Mouse (Mus musculus) inflammation-experienced regulatory T-cells (primary cell): ENCODE results near the gene Wdr19. TPM values are rescaled to one million over a fixed set of nuclear protein-coding genes. Genes with fewer than 3 reads are reported as not detected.

Experiments used
- polyA plus RNA-seq, 2 experiments: library from polyadenylated mRNA; unstranded; fragments of 100-300 nt; shearing (Covaris generic); gene quantifications; one replicate each; pipeline ENCODE4 v1.2.1; 2017

Wdr19 gene
- polyA plus RNA-seq = 1 to 10 TPM; 3.2 to 4.4 TPM

DNA sequence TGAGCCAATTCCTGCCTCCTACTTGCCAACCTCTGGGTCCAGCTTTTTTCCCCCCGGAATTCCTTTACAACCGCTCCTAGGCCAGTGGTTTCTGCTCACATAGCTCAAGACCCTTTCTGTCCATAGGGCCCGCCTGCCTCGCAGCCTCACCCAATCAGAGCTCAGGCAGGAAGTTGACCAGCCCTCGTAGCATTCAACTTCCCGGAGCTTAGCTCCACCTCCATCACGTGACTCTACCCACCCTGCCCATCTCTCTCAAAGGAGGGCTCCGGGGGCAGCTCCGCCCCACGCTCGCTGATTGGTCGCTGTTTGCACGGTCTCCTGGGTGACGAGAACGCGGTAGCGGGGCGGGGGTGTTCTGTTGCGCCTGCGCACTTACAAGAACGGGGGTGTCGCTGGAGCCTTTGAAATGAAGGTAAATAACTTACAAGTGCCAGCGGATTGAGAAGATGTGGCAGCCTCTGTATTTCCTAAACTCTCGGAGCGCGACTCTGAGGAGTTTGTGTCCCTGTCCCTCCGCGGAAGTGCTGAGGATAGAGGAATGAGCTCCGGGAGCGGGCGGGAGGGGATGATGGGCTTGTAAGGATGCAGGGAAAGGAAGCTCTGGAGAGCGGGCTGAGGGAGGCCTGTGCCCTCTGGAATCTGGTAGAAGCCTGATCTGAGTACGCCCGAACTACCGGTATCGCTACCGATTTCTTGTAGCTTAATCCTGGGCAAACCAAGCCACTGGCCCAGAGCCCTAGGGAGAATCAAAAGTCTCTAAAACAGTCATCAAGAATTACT lies at the start of gene Wdr19:
Gene Wdr19, plus strand, starts transcription at position 351 of the 783 bp plus-strand sequence.

Other genes with a start within 250 kb of the Wdr19 start
- 1 to 10 TPM; 2.8 to 5.6 TPM for gene Tlr6, start 239.6 kb upstream of the Wdr19 start, polyA plus RNA-seq
- gene Fam114a1, start 229.6 kb upstream of the Wdr19 start, polyA plus RNA-seq = 1 to 10 TPM; 2.4 to 3.8 TPM
- gene Tmem156, start 107.6 kb upstream of the Wdr19 start, polyA plus RNA-seq = 10 to 100 TPM; 16.9 to 27.3 TPM
- gene Klhl5, start 92.2 kb upstream of the Wdr19 start, polyA plus RNA-seq = 10 to 100 TPM; 14.3 to 37.4 TPM
- 10 to 100 TPM; 46.2 to 47.2 TPM for gene Rfc1, start 136.0 kb downstream of the Wdr19 start, polyA plus RNA-seq
- under 1 TPM; 0.10 to 0.26 TPM for gene Klb, start 148.6 kb downstream of the Wdr19 start, polyA plus RNA-seq
- gene Rpl9, start 191.7 kb downstream of the Wdr19 start, polyA plus RNA-seq = 1,000 to 10,000 TPM in 1 of 2 experiments, 100 to 1,000 TPM in 1; 902 to 1,025 TPM
- gene Lias, start 191.8 kb downstream of the Wdr19 start, polyA plus RNA-seq = 10 to 100 TPM; 41.6 to 42.0 TPM
- gene Ugdh, start 236.3 kb downstream of the Wdr19 start, polyA plus RNA-seq = 10 to 100 TPM; 32.1 to 37.1 TPM